Mouse (Mus musculus): Measurements from ENCODE around the gene 4931428F04Rik. TPM values are rescaled to one million over a fixed set of nuclear protein-coding genes. Genes with fewer than 3 reads are reported as not detected.
"Not testable (repeated sequence)": the region's sequence is repeated elsewhere in the genome, so short reads cannot be mapped to it uniquely, and the experiment has no call there.

The 4931428F04Rik gene
- polyA plus RNA-seq, 1 experiment from 2014 or later, result 6.7 TPM

DNA sequence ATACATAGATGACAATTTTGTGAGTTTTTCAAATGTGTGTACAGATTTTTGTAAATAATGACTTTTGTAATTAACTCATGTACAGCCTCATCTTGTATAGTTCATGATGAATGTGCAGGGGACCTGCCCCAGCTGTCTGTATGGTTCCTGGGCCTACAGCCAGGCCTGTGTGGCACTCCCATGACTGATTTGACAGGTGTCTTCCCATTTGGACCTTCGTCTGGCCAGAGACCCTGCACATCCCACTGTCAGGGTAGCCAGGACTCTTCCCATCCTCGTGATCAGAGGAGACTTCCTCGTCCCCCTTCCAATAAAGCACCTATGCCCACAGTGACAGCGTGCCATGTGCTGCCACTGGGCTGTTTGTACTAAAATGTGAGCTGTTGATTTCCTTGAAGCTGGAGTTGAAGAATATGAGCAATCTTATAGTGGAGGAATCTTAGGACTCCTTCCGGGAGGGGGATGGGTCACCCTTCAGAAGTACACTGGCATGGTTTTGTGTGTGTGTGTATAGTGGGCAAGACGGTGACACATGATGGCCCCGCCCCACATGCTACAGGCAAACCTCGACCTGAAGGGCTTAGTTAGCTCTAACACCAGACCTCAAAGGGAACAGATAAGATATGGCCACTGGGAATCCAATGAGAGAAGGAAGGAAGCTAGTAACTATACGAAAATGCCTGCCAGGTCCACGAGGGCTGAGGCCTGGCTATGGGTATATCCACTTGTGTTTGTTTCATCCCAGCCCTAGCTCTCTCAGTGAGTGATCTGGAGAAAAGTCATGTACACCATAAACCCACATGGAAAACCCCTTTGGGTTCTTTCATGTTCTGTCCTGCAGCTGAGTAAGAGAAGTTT, 36.8 kb downstream of the 4931428F04Rik start:
- Histone ChIP-seq H3K4me1 (ENCODE audit: control insufficient read depth, insufficient read depth, low read length) (peaks cover 18% of the 10 kb centered on the region), H3K27me3 (ENCODE audit: control insufficient read depth, insufficient read depth, low read length) (peaks cover 4% of the 10 kb centered on the region; the same call in 1 of the 2 replicates), H3K27ac (ENCODE audit: low read length) (no peak overlapping the region), H3K9me3 (replicated peaks; ENCODE audit: control insufficient read depth, low read length) (no peaks in the 10 kb centered on the region), H3K36me3 (ENCODE audit: control insufficient read depth, insufficient read depth) (peaks cover 39% of the 10 kb centered on the region), H3K9ac (ENCODE audit: low read length) (peak overlapping the region; percentile 57; the same call in 1 of the 2 replicates), H3K4me2 (ENCODE audit: low read depth, low read length) (peak overlapping the region; percentile 99; the same call in 1 of the 2 replicates), H3K4me3 (ENCODE audit: low read length) (0 out of 2 replicates have a peak overlapping the region, but pooled peaks have one; percentile 83)
- WGBS, result 65% methylated on average over 10 of the region's 10 CpGs
- no peak for ATAC-seq (replicated peaks; ENCODE audit: extremely low read depth, insufficient read depth, low FRiP score)

- H3K4me3 ChIP-seq (ENCODE audit: low read length), result no peak overlapping the region
- no peaks in the 10 kb centered on the region for H3K27me3 ChIP-seq (ENCODE audit: control insufficient read depth, insufficient read depth, low read length)
- peaks cover 43% of the 10 kb centered on the region for H3K36me3 ChIP-seq (ENCODE audit: control insufficient read depth, insufficient read depth)
- no peak overlapping the region for H3K27ac ChIP-seq (ENCODE audit: low read length)
- 88% methylated on average over 6 of the region's 6 CpGs for WGBS
- H3K9me3 ChIP-seq (replicated peaks; ENCODE audit: control insufficient read depth, low read length), result no peaks in the 10 kb centered on the region
- no peak overlapping the region for H3K4me2 ChIP-seq (ENCODE audit: low read depth, low read length)
- no peak overlapping the region for H3K9ac ChIP-seq (ENCODE audit: low read length)
- no peak for ATAC-seq (replicated peaks; ENCODE audit: extremely low read depth, insufficient read depth, low FRiP score)
- peaks cover 18% of the 10 kb centered on the region for H3K4me1 ChIP-seq (ENCODE audit: control insufficient read depth, insufficient read depth, low read length)
Measured at GRCm38 (mm10) chr8:105251954-105252353, 37.7 kb downstream of the 4931428F04Rik start.

GRCm38 (mm10) chr8:105241016-105241415, 48.6 kb downstream of the 4931428F04Rik start:
- no peak overlapping the region for H3K4me2 ChIP-seq (ENCODE audit: low read depth, low read length)
- no peak overlapping the region for H3K9ac ChIP-seq (ENCODE audit: low read length)
- no peak for ATAC-seq (replicated peaks; ENCODE audit: extremely low read depth, insufficient read depth, low FRiP score)
- no peak overlapping the region for H3K27ac ChIP-seq (ENCODE audit: low read length)
- H3K9me3 ChIP-seq (replicated peaks; ENCODE audit: control insufficient read depth, low read length), result no peaks in the 10 kb centered on the region
- no peaks in the 10 kb centered on the region for H3K27me3 ChIP-seq (ENCODE audit: control insufficient read depth, insufficient read depth, low read length)
- no peaks in the 10 kb centered on the region for H3K4me1 ChIP-seq (ENCODE audit: control insufficient read depth, insufficient read depth, low read length)
- 88% methylated on average over 7 of the region's 7 CpGs for WGBS
- no peak overlapping the region for H3K4me3 ChIP-seq (ENCODE audit: low read length)
- H3K36me3 ChIP-seq (ENCODE audit: control insufficient read depth, insufficient read depth), result peaks cover 31% of the 10 kb centered on the region

GRCm38 (mm10) chr8:105237442-105238142, 52.1 kb downstream of the 4931428F04Rik start:
- no peak overlapping the region for H3K27ac ChIP-seq (ENCODE audit: low read length)
- ATAC-seq (replicated peaks; ENCODE audit: extremely low read depth, insufficient read depth, low FRiP score), result no peak
- no peak overlapping the region for H3K4me2 ChIP-seq (ENCODE audit: low read depth, low read length)
- H3K27me3 ChIP-seq (ENCODE audit: control insufficient read depth, insufficient read depth, low read length), result no peaks in the 10 kb centered on the region
- WGBS, result 88% methylated on average over 14 of the region's 14 CpGs
- H3K9ac ChIP-seq (ENCODE audit: low read length), result no peak overlapping the region
- no peaks in the 10 kb centered on the region for H3K4me1 ChIP-seq (ENCODE audit: control insufficient read depth, insufficient read depth, low read length)
- no peak overlapping the region for H3K4me3 ChIP-seq (ENCODE audit: low read length)
- peaks cover 39% of the 10 kb centered on the region for H3K36me3 ChIP-seq (ENCODE audit: control insufficient read depth, insufficient read depth)
- H3K9me3 ChIP-seq (replicated peaks; ENCODE audit: control insufficient read depth, low read length), result no peaks in the 10 kb centered on the region

GRCm38 (mm10) chr8:105235206-105235605, 54.5 kb downstream of the 4931428F04Rik start:
- peaks cover 21% of the 10 kb centered on the region for H3K36me3 ChIP-seq (ENCODE audit: control insufficient read depth, insufficient read depth)
- 0 out of 2 replicates have a peak, but pooled peaks cover 2% of the 10 kb centered on the region for H3K4me1 ChIP-seq (ENCODE audit: control insufficient read depth, insufficient read depth, low read length)
- whole genome bisulfite sequencing, result 57% methylated on average over 1 of the region's 1 CpGs
- no peaks in the 10 kb centered on the region for H3K27me3 ChIP-seq (ENCODE audit: control insufficient read depth, insufficient read depth, low read length)
- ATAC-seq (replicated peaks; ENCODE audit: extremely low read depth, insufficient read depth, low FRiP score), result no peak
- no peak overlapping the region for H3K4me3 ChIP-seq (ENCODE audit: low read length)
- H3K9ac ChIP-seq (ENCODE audit: low read length), result no peak overlapping the region
- no peak overlapping the region for H3K4me2 ChIP-seq (ENCODE audit: low read depth, low read length)
- no peaks in the 10 kb centered on the region for H3K9me3 ChIP-seq (replicated peaks; ENCODE audit: control insufficient read depth, low read length)
- H3K27ac ChIP-seq (ENCODE audit: low read length), result no peak overlapping the region

GRCm38 (mm10) chr8:105233126-105233935, 56.3 kb downstream of the 4931428F04Rik start:
- Histone ChIP-seq H3K36me3 (ENCODE audit: control insufficient read depth, insufficient read depth) (peaks cover 10% of the 10 kb centered on the region), H3K4me3 (ENCODE audit: low read length) (no peak overlapping the region), H3K9ac (ENCODE audit: low read length) (no peak overlapping the region), H3K9me3 (replicated peaks; ENCODE audit: control insufficient read depth, low read length) (no peaks in the 10 kb centered on the region), H3K27me3 (ENCODE audit: control insufficient read depth, insufficient read depth, low read length) (no peaks in the 10 kb centered on the region), H3K4me2 (ENCODE audit: low read depth, low read length) (no peak overlapping the region), H3K4me1 (ENCODE audit: control insufficient read depth, insufficient read depth, low read length) (0 out of 2 replicates have a peak, but pooled peaks cover 2% of the 10 kb centered on the region), H3K27ac (ENCODE audit: low read length) (no peak overlapping the region)
- ATAC-seq (replicated peaks; ENCODE audit: extremely low read depth, insufficient read depth, low FRiP score), result no peak
- 73% methylated on average over 1 of the region's 1 CpGs for WGBS

GRCm38 (mm10) chr8:105232321-105232693, 57.4 kb downstream of the 4931428F04Rik start:
- WGBS, result 89% methylated on average over 4 of the region's 4 CpGs

GRCm38 (mm10) chr8:105231503-105232320, 58.0 kb downstream of the 4931428F04Rik start:
- no peaks in the 10 kb centered on the region for H3K9me3 ChIP-seq (replicated peaks; ENCODE audit: control insufficient read depth, low read length)
- peaks cover 10% of the 10 kb centered on the region for H3K36me3 ChIP-seq (ENCODE audit: control insufficient read depth, insufficient read depth)
- no peaks in the 10 kb centered on the region for H3K27me3 ChIP-seq (ENCODE audit: control insufficient read depth, insufficient read depth, low read length)
- H3K9ac ChIP-seq (ENCODE audit: low read length), result no peak overlapping the region
- H3K27ac ChIP-seq (ENCODE audit: low read length), result no peak overlapping the region
- H3K4me3 ChIP-seq (ENCODE audit: low read length), result no peak overlapping the region
- 70% methylated on average over 12 of the region's 12 CpGs for WGBS
- no peak for ATAC-seq (replicated peaks; ENCODE audit: extremely low read depth, insufficient read depth, low FRiP score)
- no peak overlapping the region for H3K4me2 ChIP-seq (ENCODE audit: low read depth, low read length)
- 0 out of 2 replicates have a peak, but pooled peaks cover 2% of the 10 kb centered on the region for H3K4me1 ChIP-seq (ENCODE audit: control insufficient read depth, insufficient read depth, low read length)

More at GRCm38 (mm10) chr8:105232321-105232693, 57.4 kb downstream of the 4931428F04Rik start:
- not testable (repeated sequence) for H3K9me3 ChIP-seq (replicated peaks; ENCODE audit: control insufficient read depth, low read length); H3K4me2 ChIP-seq (ENCODE audit: low read depth, low read length); H3K27me3 ChIP-seq (ENCODE audit: control insufficient read depth, insufficient read depth, low read length); ATAC-seq (replicated peaks; ENCODE audit: extremely low read depth, insufficient read depth, low FRiP score); H3K9ac ChIP-seq (ENCODE audit: low read length); H3K36me3 ChIP-seq (ENCODE audit: control insufficient read depth, insufficient read depth); H3K4me3 ChIP-seq (ENCODE audit: low read length); H3K27ac ChIP-seq (ENCODE audit: low read length); H3K4me1 ChIP-seq (ENCODE audit: control insufficient read depth, insufficient read depth, low read length)
